Mouse (Mus musculus) brain, embryonic 14.5 days (tissue): Measurements from ENCODE around the gene Zfp62. TPM values are rescaled to one million over a fixed set of nuclear protein-coding genes. Genes with fewer than 3 reads are reported as not detected.

Experiments
- DNase-seq: peaks from one replicate; pipeline ENCODE4 v3.0.0-alpha.2; 2011; ENCODE audit warnings: low read depth
- CTCF ChIP-seq: fragments of 200-500 bp; IDR thresholded peaks from 2 replicates; pipeline ENCODE4 v1.5.1; 2012; ENCODE audit warnings: inconsistent platforms, mild to moderate bottlenecking, moderate library complexity, borderline replicate concordance; ENCODE audit not compliant: insufficient read depth, insufficient read length; ENCODE audit errors: extremely low read depth
- POLR2A ChIP-seq: fragments of 200-500 bp; IDR thresholded peaks from 2 replicates; pipeline ENCODE4 v1.6.1; 2012; ENCODE audit warnings: mild to moderate bottlenecking, inconsistent platforms, borderline replicate concordance; ENCODE audit not compliant: poor library complexity, insufficient read depth, insufficient read length, severe bottlenecking; ENCODE audit errors: extremely low read depth
- polyA plus RNA-seq: library from polyadenylated mRNA; depleted of rRNA; stranded (reverse); fragments of >200 nt; gene quantifications from 2 replicates; pipeline ENCODE4 v1.2.3, GENCODE M21; 2012; rRNA removed

The Zfp62 gene
- polyA plus RNA-seq, 1 experiment = 34.9 TPM

- TF ChIP-seq CTCF (no peak), POLR2A (no peak)
- DNase-seq = no peak
Observed at GRCm38 (mm10) chr11:49267970-49268579, 65.0 kb downstream of the Zfp62 start.

Other genes starting within 250 kb of the Zfp62 start
- 0.03 TPM in 1 of 2 replicates, not detected in the other for gene Olfr56, start 224.4 kb upstream of the Zfp62 start, polyA plus RNA-seq
- gene 9930111J21Rik1, start 223.9 kb upstream of the Zfp62 start, polyA plus RNA-seq = 0.10 and 0.15 TPM in 2 replicates
- gene Gm12185, start 211.1 kb upstream of the Zfp62 start, polyA plus RNA-seq = 0.04 TPM in 1 of 2 replicates, not detected in the other
- 0.07 and 0.13 TPM in 2 replicates for gene Tgtp1, start 209.1 kb upstream of the Zfp62 start, polyA plus RNA-seq
- 0.18 and 0.42 TPM in 2 replicates for gene 9930111J21Rik2, start 152.1 kb upstream of the Zfp62 start, polyA plus RNA-seq
- 0.11 TPM in 1 of 2 replicates, not detected in the other for gene Tgtp2, start 139.1 kb upstream of the Zfp62 start, polyA plus RNA-seq
- 0.19 and 0.63 TPM in 2 replicates for gene Ifi47, start 126.7 kb upstream of the Zfp62 start, polyA plus RNA-seq
- gene Olfr1396, start 88.4 kb upstream of the Zfp62 start, polyA plus RNA-seq = not detected in 2 replicates
- gene Olfr1395, start 61.0 kb upstream of the Zfp62 start, polyA plus RNA-seq = not detected in 2 replicates
- gene Olfr1394, start 48.9 kb upstream of the Zfp62 start, polyA plus RNA-seq = not detected in 2 replicates
- gene Btnl9, start 16.1 kb upstream of the Zfp62 start, polyA plus RNA-seq = 0.06 and 0.16 TPM in 2 replicates
- 60.6 and 65.9 TPM in 2 replicates for gene Mgat1, start 40.9 kb downstream of the Zfp62 start, polyA plus RNA-seq
- gene Olfr1393, start 75.0 kb downstream of the Zfp62 start, polyA plus RNA-seq = 0.19 and 0.26 TPM in 2 replicates
- gene Olfr1392, start 82.0 kb downstream of the Zfp62 start, polyA plus RNA-seq = 0.26 and 0.29 TPM in 2 replicates
- gene Olfr10, start 101.4 kb downstream of the Zfp62 start, polyA plus RNA-seq = not detected in 2 replicates
- gene Olfr1391, start 119.5 kb downstream of the Zfp62 start, polyA plus RNA-seq = not detected in 2 replicates
- gene Olfr1390, start 131.9 kb downstream of the Zfp62 start, polyA plus RNA-seq = not detected in 2 replicates
- gene Olfr1389, start 219.8 kb downstream of the Zfp62 start, polyA plus RNA-seq = not detected in 2 replicates
- gene Olfr1388, start 233.3 kb downstream of the Zfp62 start, polyA plus RNA-seq = 0.16 and 0.25 TPM in 2 replicates